Mouse (Mus musculus) intestine, embryonic 16.5 days (tissue): ENCODE data around the gene Gm21244. TPM values are rescaled to one million over a fixed set of nuclear protein-coding genes. Genes with fewer than 3 reads are reported as not detected.
"Not testable (repeated sequence)": the region's sequence is repeated elsewhere in the genome, so short reads cannot be mapped to it uniquely, and the experiment has no call there.

Experiments used
- ATAC-seq: fragments of 200-750 bp; cut with Nextera tagmentation; 2 replicates; pipeline ENCODE4 v1.8.0; 2017; ENCODE audit warnings: moderate TSS enrichment, moderate library complexity
- H3K27ac ChIP-seq: fragments of 300-500 bp; sonication (generic); 2 replicates; pipeline ENCODE4 v1.5.1; 2014; ENCODE audit warnings: mild to moderate bottlenecking, low read length
- H3K27me3 ChIP-seq: fragments of 300-500 bp; sonication (generic); replicated peaks from 2 replicates; pipeline ENCODE4 v1.6.1; 2014; ENCODE audit warnings: low read length, control low read depth, mixed read lengths; ENCODE audit not compliant: control insufficient read depth, insufficient read depth
- H3K36me3 ChIP-seq: fragments of 300-500 bp; sonication (generic); 2 replicates; pipeline ENCODE4 v1.6.1; 2014; ENCODE audit warnings: low read length, control low read depth; ENCODE audit not compliant: control insufficient read depth, insufficient read depth
- H3K4me1 ChIP-seq: fragments of 300-500 bp; sonication (generic); 2 replicates; pipeline ENCODE4 v1.6.1; 2014; ENCODE audit warnings: low read length, control low read depth, mixed read lengths; ENCODE audit not compliant: control insufficient read depth, insufficient read depth
- H3K4me2 ChIP-seq: fragments of 300-500 bp; sonication (generic); 2 replicates; pipeline ENCODE4 v1.6.1; 2014; ENCODE audit warnings: low read depth, low read length, control low read depth
- H3K4me3 ChIP-seq: fragments of 300-500 bp; sonication (generic); 2 replicates; pipeline ENCODE4 v1.5.1; 2014; ENCODE audit warnings: mild to moderate bottlenecking, low read length
- H3K9ac ChIP-seq: fragments of 300-500 bp; sonication (generic); 2 replicates; pipeline ENCODE4 v1.6.1; 2014; ENCODE audit warnings: low read depth, low read length
- H3K9me3 ChIP-seq: fragments of 300-500 bp; sonication (generic); 2 replicates; pipeline ENCODE4 v1.6.1; 2016; ENCODE audit warnings: low read length, control low read depth; ENCODE audit not compliant: control insufficient read depth
- WGBS: fragments of 180-500 bp; shearing (Covaris S2); extraction: QIAGEN DNeasy Blood & Tissue Kit; methylation state at CpG from one replicate; pipeline ENCODE4 v1.1.7; 2014; 5-methylcytosine and 5-hydroxymethylcytosine counted together
- polyA plus RNA-seq: library from polyadenylated mRNA; unstranded; fragments of >200 nt; fragmentation: Nextera tagmentation; extraction: Ambion mirVana; gene quantifications from 2 replicates; pipeline ENCODE4 v1.2.1, GENCODE M21; 2015

Gene Gm21244
- polyA plus RNA-seq, result not detected in 2 replicates

- H3K36me3 ChIP-seq, H3K4me1 ChIP-seq, H3K9me3 ChIP-seq, H3K27ac ChIP-seq, H3K4me3 ChIP-seq, H3K27me3 ChIP-seq, H3K4me2 ChIP-seq, H3K9ac ChIP-seq, ATAC-seq: not testable (repeated sequence)
- WGBS, result no CpG with 5 or more reads among the region's 3 CpGs
These were observed at the start of gene Gm21244 for GRCm38 (mm10) chrY:7169193-7169592. Gene Gm21244 (minus strand): TSS chrY:7169293.

Other genes starting within 250 kb of the Gm21244 start
- not detected in 2 replicates for gene Gm28998, start 84.5 kb upstream of the Gm21244 start, polyA plus RNA-seq
- not detected in 2 replicates for gene Gm21788, start 235.7 kb upstream of the Gm21244 start, polyA plus RNA-seq